Mouse (Mus musculus): ENCODE data around the gene Tmem243. TPM values are rescaled to one million over a fixed set of nuclear protein-coding genes. Genes with fewer than 3 reads are reported as not detected.

Gene Tmem243
- polyA plus RNA-seq (2015; fragmentation: Nextera tagmentation; extraction: Ambion mirVana), result 13.8 and 14.3 TPM in 2 replicates

GRCm38 (mm10) chr5:9100207-9100848, at the start of gene Tmem243:
Tmem243 (plus strand) TSS chr5:9100668.

GRCm38 (mm10) chr5:9161456-9162041, 61.1 kb downstream of the Tmem243 start, which contains the start of gene Dmtf1:
Dmtf1 (minus strand) TSS chr5:9161776.

Other genes with a start within 250 kb of the Tmem243 start
- gene Abcb4, start 207.0 kb upstream of the Tmem243 start, polyA plus RNA-seq (2015; fragmentation: Nextera tagmentation; extraction: Ambion mirVana), result 2.0 and 2.4 TPM in 2 replicates
- 39.7 and 39.9 TPM in 2 replicates for gene Crot, start 103.3 kb upstream of the Tmem243 start, polyA plus RNA-seq (2015; fragmentation: Nextera tagmentation; extraction: Ambion mirVana)
- gene Dmtf1, start 61.1 kb downstream of the Tmem243 start, polyA plus RNA-seq (2015; fragmentation: Nextera tagmentation; extraction: Ambion mirVana), result 11.9 and 12.3 TPM in 2 replicates
- gene 9330182L06Rik, start 165.4 kb downstream of the Tmem243 start, polyA plus RNA-seq (2015; fragmentation: Nextera tagmentation; extraction: Ambion mirVana), result 0.36 and 0.41 TPM in 2 replicates